Mouse (Mus musculus): ENCODE data around the gene Rrp9. TPM values are rescaled to one million over a fixed set of nuclear protein-coding genes. Genes with fewer than 3 reads are reported as not detected.

Rrp9 gene
- polyA plus RNA-seq, 1 experiment from 2014 or later = 52.0 TPM

DNA sequence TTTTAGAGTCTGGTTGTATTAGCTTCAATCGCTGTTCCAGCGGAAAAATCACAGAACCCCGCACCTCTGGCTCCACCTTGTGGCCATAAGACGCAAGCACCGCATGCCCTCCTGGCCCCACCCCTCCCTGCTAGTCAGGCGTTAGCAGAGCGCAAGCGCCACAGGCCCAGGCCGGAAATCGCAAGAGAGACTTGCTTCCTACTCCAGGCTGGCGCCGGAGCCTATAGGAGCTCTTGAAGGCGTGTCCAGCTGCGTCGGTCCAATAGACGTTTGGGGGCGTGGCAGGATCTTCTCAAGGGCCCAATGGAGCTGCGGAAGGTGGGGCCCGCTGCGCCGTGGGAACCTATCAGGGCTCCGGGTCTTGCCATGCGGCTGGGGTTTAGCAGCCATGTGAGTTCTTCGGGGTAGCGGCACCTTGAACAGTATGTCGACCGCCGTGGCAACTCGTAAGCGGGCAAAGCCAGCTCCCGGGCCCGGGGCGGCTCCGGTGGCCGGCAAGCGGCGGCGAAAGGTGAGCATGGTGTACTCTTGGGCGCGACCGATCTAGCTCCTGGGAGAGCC lies 1.2 kb downstream of the Rrp9 start, which contains the start of gene Parp3:
TSS of gene Parp3 (minus strand) at position 26 of the 561 bp plus-strand sequence.
- Histone ChIP-seq H3K9ac (ENCODE audit: low read depth, low read length) (peak within 1 kb of the TSS; percentile 73), H3K4me3 (ENCODE audit: low read length) (peak within 1 kb of the TSS; percentile 87), H3K27ac (ENCODE audit: low read length) (peak within 1 kb of the TSS; percentile 65), H3K4me1 (ENCODE audit: control insufficient read depth, insufficient read depth, low read length) (peaks cover 44% of the 10 kb centered on the region), H3K4me2 (ENCODE audit: low read depth, low read length) (peak within 1 kb of the TSS; percentile 92), H3K27me3 (replicated peaks; ENCODE audit: control insufficient read depth, insufficient read depth, low read length) (no peaks in the 10 kb centered on the region), H3K9me3 (ENCODE audit: control insufficient read depth, low read length) (no peaks in the 10 kb centered on the region), H3K36me3 (ENCODE audit: control insufficient read depth, insufficient read depth, low read length) (0 out of 2 replicates have a peak, but pooled peaks cover 2% of the 10 kb centered on the region)
- peak; percentile 99 for ATAC-seq
- under 1% methylated on average over 41 of the region's 41 CpGs for WGBS

DNA sequence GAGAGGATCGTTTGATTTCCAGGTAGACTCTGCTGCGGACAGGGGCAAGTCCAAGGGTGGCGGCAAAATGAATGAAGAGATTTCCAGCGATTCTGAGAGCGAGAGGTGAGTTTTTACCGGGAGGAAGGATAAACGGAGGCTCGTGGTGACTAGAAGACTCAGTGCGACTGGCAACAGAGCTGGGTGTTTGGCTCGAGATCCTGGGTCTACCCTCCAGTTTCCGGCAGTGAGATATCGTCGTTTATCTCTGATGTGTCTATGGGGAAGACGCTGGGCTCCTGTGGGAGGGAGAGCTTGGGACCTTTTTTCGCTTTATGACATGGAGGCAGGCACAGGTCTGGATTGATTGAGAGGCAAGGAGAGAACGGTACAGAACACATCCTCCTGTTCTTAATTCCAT lies 1.9 kb downstream of the Rrp9 start:
- Histone ChIP-seq H3K27ac (ENCODE audit: low read length) (peak overlapping the region; percentile 41; the same call in 1 of the 2 replicates), H3K4me2 (ENCODE audit: low read depth, low read length) (peak overlapping the region; percentile 92), H3K4me1 (ENCODE audit: control insufficient read depth, insufficient read depth, low read length) (peaks cover 40% of the 10 kb centered on the region), H3K4me3 (ENCODE audit: low read length) (peak overlapping the region; percentile 87), H3K36me3 (ENCODE audit: control insufficient read depth, insufficient read depth, low read length) (peaks cover 6% of the 10 kb centered on the region; the same call in 1 of the 2 replicates), H3K27me3 (replicated peaks; ENCODE audit: control insufficient read depth, insufficient read depth, low read length) (no peaks in the 10 kb centered on the region), H3K9ac (ENCODE audit: low read depth, low read length) (peak overlapping the region; percentile 73), H3K9me3 (ENCODE audit: control insufficient read depth, low read length) (no peaks in the 10 kb centered on the region)
- ATAC-seq = no peak
- WGBS = 3% methylated on average over 16 of the region's 16 CpGs

DNA sequence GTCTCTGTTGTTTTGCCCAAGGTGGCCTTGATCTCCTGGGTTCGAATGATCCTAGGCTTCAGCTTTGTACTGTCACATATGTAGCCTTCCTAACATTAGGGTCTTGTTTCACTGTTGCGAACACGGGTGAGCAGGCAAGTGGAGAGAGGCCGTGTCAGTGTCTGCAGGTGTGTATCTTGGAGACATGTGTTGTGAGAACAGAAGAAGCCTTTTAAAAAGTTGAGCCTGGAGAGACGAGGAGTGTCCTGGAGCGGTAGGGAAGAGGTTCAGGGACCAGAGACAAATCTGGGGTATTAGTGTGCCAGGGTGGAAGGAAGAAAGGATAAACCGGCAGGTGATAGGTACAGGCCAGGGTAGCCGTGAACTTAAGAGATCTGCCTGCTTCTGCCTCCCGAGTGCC lies 2.3 kb downstream of the Rrp9 start:
- peak overlapping the region; percentile 87 for H3K4me3 ChIP-seq (ENCODE audit: low read length)
- peak overlapping the region; percentile 73 for H3K9ac ChIP-seq (ENCODE audit: low read depth, low read length)
- WGBS = 78% methylated on average over 9 of the region's 9 CpGs
- H3K36me3 ChIP-seq (ENCODE audit: control insufficient read depth, insufficient read depth, low read length) = peaks cover 10% of the 10 kb centered on the region; the same call in 1 of the 2 replicates
- no peaks in the 10 kb centered on the region for H3K27me3 ChIP-seq (replicated peaks; ENCODE audit: control insufficient read depth, insufficient read depth, low read length)
- peaks cover 39% of the 10 kb centered on the region for H3K4me1 ChIP-seq (ENCODE audit: control insufficient read depth, insufficient read depth, low read length)
- no peak overlapping the region for H3K27ac ChIP-seq (ENCODE audit: low read length)
- peak overlapping the region; percentile 92 for H3K4me2 ChIP-seq (ENCODE audit: low read depth, low read length)
- H3K9me3 ChIP-seq (ENCODE audit: control insufficient read depth, low read length) = no peaks in the 10 kb centered on the region
- no peak for ATAC-seq

- Histone ChIP-seq H3K4me1 (ENCODE audit: control insufficient read depth, insufficient read depth, low read length) (peaks cover 17% of the 10 kb centered on the region), H3K27ac (ENCODE audit: low read length) (no peak overlapping the region), H3K4me2 (ENCODE audit: low read depth, low read length) (no peak overlapping the region), H3K36me3 (ENCODE audit: control insufficient read depth, insufficient read depth, low read length) (peaks cover 30% of the 10 kb centered on the region; the same call in 1 of the 2 replicates), H3K4me3 (ENCODE audit: low read length) (no peak overlapping the region), H3K9me3 (ENCODE audit: control insufficient read depth, low read length) (no peaks in the 10 kb centered on the region), H3K9ac (ENCODE audit: low read depth, low read length) (no peak overlapping the region), H3K27me3 (replicated peaks; ENCODE audit: control insufficient read depth, insufficient read depth, low read length) (no peaks in the 10 kb centered on the region)
- WGBS = 92% methylated on average over 7 of the region's 7 CpGs
- ATAC-seq = no peak
These were observed 4.8 kb downstream of the Rrp9 start for GRCm38 (mm10) chr9:106480541-106480940.

- H3K27ac ChIP-seq (ENCODE audit: low read length) = no peak overlapping the region
- no peaks in the 10 kb centered on the region for H3K27me3 ChIP-seq (replicated peaks; ENCODE audit: control insufficient read depth, insufficient read depth, low read length)
- peaks cover 13% of the 10 kb centered on the region for H3K4me1 ChIP-seq (ENCODE audit: control insufficient read depth, insufficient read depth, low read length)
- H3K9me3 ChIP-seq (ENCODE audit: control insufficient read depth, low read length) = no peaks in the 10 kb centered on the region
- WGBS = 94% methylated on average over 15 of the region's 15 CpGs
- no peak overlapping the region for H3K4me2 ChIP-seq (ENCODE audit: low read depth, low read length)
- peaks cover 30% of the 10 kb centered on the region; the same call in 1 of the 2 replicates for H3K36me3 ChIP-seq (ENCODE audit: control insufficient read depth, insufficient read depth, low read length)
- ATAC-seq = no peak
- no peak overlapping the region for H3K9ac ChIP-seq (ENCODE audit: low read depth, low read length)
- no peak overlapping the region for H3K4me3 ChIP-seq (ENCODE audit: low read length)
These were observed 5.3 kb downstream of the Rrp9 start for GRCm38 (mm10) chr9:106481075-106481474.

GRCm38 (mm10) chr9:106481676-106482075 lies 5.9 kb downstream of the Rrp9 start:
- no peak overlapping the region for H3K4me2 ChIP-seq (ENCODE audit: low read depth, low read length)
- H3K36me3 ChIP-seq (ENCODE audit: control insufficient read depth, insufficient read depth, low read length) = peaks cover 30% of the 10 kb centered on the region; the same call in 1 of the 2 replicates
- H3K4me3 ChIP-seq (ENCODE audit: low read length) = no peak overlapping the region
- H3K9me3 ChIP-seq (ENCODE audit: control insufficient read depth, low read length) = no peaks in the 10 kb centered on the region
- 93% methylated on average over 13 of the region's 13 CpGs for WGBS
- no peaks in the 10 kb centered on the region for H3K27me3 ChIP-seq (replicated peaks; ENCODE audit: control insufficient read depth, insufficient read depth, low read length)
- ATAC-seq = no peak
- no peak overlapping the region for H3K9ac ChIP-seq (ENCODE audit: low read depth, low read length)
- no peak overlapping the region for H3K27ac ChIP-seq (ENCODE audit: low read length)
- H3K4me1 ChIP-seq (ENCODE audit: control insufficient read depth, insufficient read depth, low read length) = peaks cover 7% of the 10 kb centered on the region

GRCm38 (mm10) chr9:106482578-106483115 lies 6.9 kb downstream of the Rrp9 start:
- H3K9ac ChIP-seq (ENCODE audit: low read depth, low read length) = no peak overlapping the region
- H3K4me3 ChIP-seq (ENCODE audit: low read length) = no peak overlapping the region
- peaks cover 30% of the 10 kb centered on the region; the same call in 1 of the 2 replicates for H3K36me3 ChIP-seq (ENCODE audit: control insufficient read depth, insufficient read depth, low read length)
- ATAC-seq = no peak
- H3K27ac ChIP-seq (ENCODE audit: low read length) = no peak overlapping the region
- no peak overlapping the region for H3K4me2 ChIP-seq (ENCODE audit: low read depth, low read length)
- no peaks in the 10 kb centered on the region for H3K27me3 ChIP-seq (replicated peaks; ENCODE audit: control insufficient read depth, insufficient read depth, low read length)
- no peaks in the 10 kb centered on the region for H3K9me3 ChIP-seq (ENCODE audit: control insufficient read depth, low read length)
- 88% methylated on average over 17 of the region's 17 CpGs for WGBS
- H3K4me1 ChIP-seq (ENCODE audit: control insufficient read depth, insufficient read depth, low read length) = peaks cover 7% of the 10 kb centered on the region

DNA sequence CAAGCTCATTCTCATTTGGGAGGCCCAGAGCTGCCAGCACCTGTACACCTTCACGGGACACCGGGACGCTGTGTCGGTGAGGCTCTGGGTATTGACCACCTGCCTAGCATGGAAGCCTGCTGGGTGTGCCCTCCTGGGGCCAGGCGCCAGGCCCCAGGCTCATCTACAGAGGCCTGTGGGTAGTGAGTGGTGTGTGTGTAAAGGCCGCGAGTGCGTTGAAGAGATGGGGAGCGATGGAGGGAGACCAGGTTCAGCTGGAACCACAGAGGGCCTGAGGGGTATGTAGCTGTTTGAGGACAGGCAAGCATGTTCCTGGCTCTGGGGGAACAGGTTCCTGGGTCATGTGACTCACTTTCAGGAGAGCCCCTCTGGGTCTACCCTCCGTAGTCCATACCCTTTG lies 7.4 kb downstream of the Rrp9 start:
- no peaks in the 10 kb centered on the region for H3K9me3 ChIP-seq (ENCODE audit: control insufficient read depth, low read length)
- no peak overlapping the region for H3K9ac ChIP-seq (ENCODE audit: low read depth, low read length)
- H3K27ac ChIP-seq (ENCODE audit: low read length) = no peak overlapping the region
- H3K4me3 ChIP-seq (ENCODE audit: low read length) = no peak overlapping the region
- H3K4me1 ChIP-seq (ENCODE audit: control insufficient read depth, insufficient read depth, low read length) = peaks cover 2% of the 10 kb centered on the region; the same call in 1 of the 2 replicates
- H3K4me2 ChIP-seq (ENCODE audit: low read depth, low read length) = no peak overlapping the region
- peaks cover 30% of the 10 kb centered on the region; the same call in 1 of the 2 replicates for H3K36me3 ChIP-seq (ENCODE audit: control insufficient read depth, insufficient read depth, low read length)
- ATAC-seq = no peak
- no peaks in the 10 kb centered on the region for H3K27me3 ChIP-seq (replicated peaks; ENCODE audit: control insufficient read depth, insufficient read depth, low read length)
- 96% methylated on average over 10 of the region's 10 CpGs for WGBS

- Histone ChIP-seq H3K36me3 (ENCODE audit: control insufficient read depth, insufficient read depth, low read length) (peaks cover 30% of the 10 kb centered on the region; the same call in 1 of the 2 replicates), H3K9ac (ENCODE audit: low read depth, low read length) (no peak overlapping the region), H3K4me1 (ENCODE audit: control insufficient read depth, insufficient read depth, low read length) (no peaks in the 10 kb centered on the region), H3K4me3 (ENCODE audit: low read length) (no peak overlapping the region), H3K27me3 (replicated peaks; ENCODE audit: control insufficient read depth, insufficient read depth, low read length) (no peaks in the 10 kb centered on the region), H3K9me3 (ENCODE audit: control insufficient read depth, low read length) (no peaks in the 10 kb centered on the region), H3K4me2 (ENCODE audit: low read depth, low read length) (no peak overlapping the region), H3K27ac (ENCODE audit: low read length) (no peak overlapping the region)
- ATAC-seq = no peak
- 93% methylated on average over 17 of the region's 17 CpGs for WGBS
These were observed 7.8 kb downstream of the Rrp9 start for GRCm38 (mm10) chr9:106483606-106484005.

Data from intestine, embryonic 16.5 days (tissue).